Mouse (Mus musculus) intestine, embryonic 16.5 days (tissue): ENCODE results near the gene Zfp790. TPM values are rescaled to one million over a fixed set of nuclear protein-coding genes. Genes with fewer than 3 reads are reported as not detected.
"Not testable (repeated sequence)": the region's sequence is repeated elsewhere in the genome, so short reads cannot be mapped to it uniquely, and the experiment has no call there.

Source experiments
- ATAC-seq: fragments of 200-750 bp; cut with Nextera tagmentation; 2 replicates; pipeline ENCODE4 v1.8.0; 2017; ENCODE audit warnings: moderate TSS enrichment, moderate library complexity
- H3K27ac ChIP-seq: fragments of 300-500 bp; sonication (generic); 2 replicates; pipeline ENCODE4 v1.5.1; 2014; ENCODE audit warnings: mild to moderate bottlenecking, low read length
- H3K27me3 ChIP-seq: fragments of 300-500 bp; sonication (generic); replicated peaks from 2 replicates; pipeline ENCODE4 v1.6.1; 2014; ENCODE audit warnings: low read length, control low read depth, mixed read lengths; ENCODE audit not compliant: control insufficient read depth, insufficient read depth
- H3K36me3 ChIP-seq: fragments of 300-500 bp; sonication (generic); 2 replicates; pipeline ENCODE4 v1.6.1; 2014; ENCODE audit warnings: low read length, control low read depth; ENCODE audit not compliant: control insufficient read depth, insufficient read depth
- H3K4me1 ChIP-seq: fragments of 300-500 bp; sonication (generic); 2 replicates; pipeline ENCODE4 v1.6.1; 2014; ENCODE audit warnings: low read length, control low read depth, mixed read lengths; ENCODE audit not compliant: control insufficient read depth, insufficient read depth
- H3K4me2 ChIP-seq: fragments of 300-500 bp; sonication (generic); 2 replicates; pipeline ENCODE4 v1.6.1; 2014; ENCODE audit warnings: low read depth, low read length, control low read depth
- H3K4me3 ChIP-seq: fragments of 300-500 bp; sonication (generic); 2 replicates; pipeline ENCODE4 v1.5.1; 2014; ENCODE audit warnings: mild to moderate bottlenecking, low read length
- H3K9ac ChIP-seq: fragments of 300-500 bp; sonication (generic); 2 replicates; pipeline ENCODE4 v1.6.1; 2014; ENCODE audit warnings: low read depth, low read length
- H3K9me3 ChIP-seq: fragments of 300-500 bp; sonication (generic); 2 replicates; pipeline ENCODE4 v1.6.1; 2016; ENCODE audit warnings: low read length, control low read depth; ENCODE audit not compliant: control insufficient read depth
- WGBS: fragments of 180-500 bp; shearing (Covaris S2); extraction: QIAGEN DNeasy Blood & Tissue Kit; methylation state at CpG from one replicate; pipeline ENCODE4 v1.1.7; 2014; 5-methylcytosine and 5-hydroxymethylcytosine counted together
- microRNA counts: library from miRNA; unstranded; fragments of <30 nt; microRNA quantifications from one replicate; lab custom pipeline; 2016
- microRNA-seq: library from miRNA; unstranded; fragments of <30 nt; microRNA quantifications from one replicate; pipeline ENCODE4, GENCODE M21; 2016
- polyA plus RNA-seq: library from polyadenylated mRNA; unstranded; fragments of >200 nt; fragmentation: Nextera tagmentation; extraction: Ambion mirVana; gene quantifications from 2 replicates; pipeline ENCODE4 v1.2.1, GENCODE M21; 2015

Gene Zfp790
- polyA plus RNA-seq, 1 experiment from 2014 or later, result 10.0 TPM

- no peak overlapping the region for H3K27ac ChIP-seq
- 96% methylated on average over 10 of the region's 10 CpGs for WGBS
- no peaks in the 10 kb centered on the region for H3K4me1 ChIP-seq
- no peak overlapping the region for H3K4me2 ChIP-seq
- H3K4me3 ChIP-seq, result no peak overlapping the region
- peaks cover 22% of the 10 kb centered on the region for H3K36me3 ChIP-seq
- peaks cover 18% of the 10 kb centered on the region for H3K9me3 ChIP-seq
- no peaks in the 10 kb centered on the region for H3K27me3 ChIP-seq
- H3K9ac ChIP-seq, result no peak overlapping the region
- ATAC-seq, result no peak
Observed at GRCm38 (mm10) chr7:29874256-29874655, 58.3 kb downstream of the Zfp790 start.

DNA sequence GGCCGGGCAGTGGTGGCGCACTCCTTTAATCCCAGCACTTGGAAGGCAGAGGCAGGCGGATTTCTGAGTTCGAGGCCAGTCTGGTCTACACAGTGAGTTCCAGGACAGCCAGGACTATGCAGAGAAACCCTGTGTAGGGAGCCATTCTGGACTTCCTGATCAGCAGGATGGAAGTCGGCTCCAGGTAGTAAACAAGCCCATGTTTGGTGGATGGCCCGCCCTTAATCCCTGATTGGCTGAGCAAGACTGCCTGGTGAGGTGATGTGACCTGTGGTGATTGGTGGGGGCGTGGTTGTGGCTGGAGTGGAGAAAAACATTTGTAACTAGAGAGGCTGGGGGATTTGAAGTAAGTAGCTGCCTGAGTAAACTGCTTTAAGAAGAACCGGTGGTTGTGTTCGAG is 61.6 kb downstream of the Zfp790 start:
- ATAC-seq, H3K4me3 ChIP-seq, H3K9ac ChIP-seq, H3K27me3 ChIP-seq, H3K4me1 ChIP-seq, H3K4me2 ChIP-seq, H3K27ac ChIP-seq: not testable (repeated sequence)
- H3K9me3 ChIP-seq, result peaks cover 18% of the 10 kb centered on the region
- 94% methylated on average over 9 of the region's 9 CpGs for WGBS
- peaks cover 19% of the 10 kb centered on the region for H3K36me3 ChIP-seq

DNA sequence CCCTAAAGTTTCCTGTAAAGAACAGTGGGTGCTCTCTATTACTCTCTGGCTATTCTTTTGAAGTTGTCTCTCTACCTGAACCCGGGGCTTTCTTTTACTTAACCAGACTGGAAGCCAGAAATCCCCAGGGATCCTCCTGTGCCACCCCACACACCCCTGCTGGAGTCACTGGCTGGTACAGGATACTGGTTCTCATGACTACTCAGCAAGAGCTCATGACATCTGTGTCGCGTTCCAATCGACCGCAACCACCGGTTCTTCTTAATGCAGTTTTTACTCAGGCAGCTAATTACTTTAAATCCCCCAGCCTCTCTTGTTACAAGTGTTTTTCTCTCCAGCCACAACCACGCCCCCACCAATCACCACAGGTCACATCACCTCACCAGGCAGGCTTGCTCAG is 64.1 kb downstream of the Zfp790 start:
- H3K4me1 ChIP-seq, result no peaks in the 10 kb centered on the region
- H3K4me3 ChIP-seq, result no peak overlapping the region
- H3K4me2 ChIP-seq, result no peak overlapping the region
- H3K9me3 ChIP-seq, result peaks cover 16% of the 10 kb centered on the region
- 75% methylated on average over 7 of the region's 7 CpGs for WGBS
- H3K36me3 ChIP-seq, result peaks cover 8% of the 10 kb centered on the region
- ATAC-seq, result no peak
- H3K27me3 ChIP-seq, result no peaks in the 10 kb centered on the region
- H3K27ac ChIP-seq, result no peak overlapping the region
- H3K9ac ChIP-seq, result no peak overlapping the region

MicroRNAs within 50 kb of the gene (microRNA counts, 519-probe panel; counts per million panel counts)
- microRNA mmu-miR-1964 (lab: Ali Mortazavi, UCI), result 1,796 counts per million, percentile 29 among the panel's probes with 10 or more counts

Small RNAs within 50 kb of the gene (microRNA-seq; reads per million reads assigned to microRNA genes)
- 1.6 reads per million for gene Mir1964

Other genes with a start within 250 kb of the Zfp790 start
- not detected in 2 replicates for gene Catsperg2, start 89.1 kb upstream of the Zfp790 start, polyA plus RNA-seq
- 8.0 and 8.1 TPM in 2 replicates for gene Zfp84, start 47.6 kb upstream of the Zfp790 start, polyA plus RNA-seq
- 2.8 and 3.7 TPM in 2 replicates for gene Zfp30, start 32.1 kb upstream of the Zfp790 start, polyA plus RNA-seq
- gene Zfp940, start 37.6 kb downstream of the Zfp790 start, polyA plus RNA-seq, result 2.7 and 3.2 TPM in 2 replicates
- 4.2 and 4.3 TPM in 2 replicates for gene Zfp420, start 43.9 kb downstream of the Zfp790 start, polyA plus RNA-seq
- 6.6 and 7.1 TPM in 2 replicates for gene Zfp27, start 90.5 kb downstream of the Zfp790 start, polyA plus RNA-seq
- 2.7 TPM in 2 replicates for gene Zfp383, start 92.1 kb downstream of the Zfp790 start, polyA plus RNA-seq
- gene Zfp74, start 138.0 kb downstream of the Zfp790 start, polyA plus RNA-seq, result 5.4 and 6.4 TPM in 2 replicates
- gene Zfp568, start 167.8 kb downstream of the Zfp790 start, polyA plus RNA-seq, result 9.1 and 11.6 TPM in 2 replicates
- gene Zfp14, start 235.3 kb downstream of the Zfp790 start, polyA plus RNA-seq, result 2.0 and 2.2 TPM in 2 replicates